Mouse (Mus musculus): ENCODE data around the gene Chek2. TPM values are rescaled to one million over a fixed set of nuclear protein-coding genes. Genes with fewer than 3 reads are reported as not detected.

The Chek2 gene
- total and polyA plus RNA-seq, 3 experiments = 2.5 to 100 (median 70.4) TPM

DNA sequence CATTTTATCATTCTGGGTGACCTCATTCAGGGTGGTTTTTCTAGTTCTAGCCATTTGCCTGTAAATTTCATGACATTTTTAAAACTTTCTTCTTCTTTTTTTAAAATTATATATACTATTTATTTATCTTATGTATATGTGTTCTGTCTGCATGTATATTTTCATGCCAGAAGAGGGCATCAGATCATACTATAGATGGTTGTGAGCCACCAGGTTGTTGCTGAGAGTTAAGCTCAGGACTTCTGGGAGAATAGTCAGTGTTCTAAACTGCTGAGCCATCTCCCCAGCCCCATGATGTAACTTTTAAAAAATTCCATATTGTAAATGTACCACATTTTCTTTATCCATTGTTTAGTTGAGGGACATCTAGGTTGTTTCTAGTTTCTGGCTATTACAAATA lies 69.1 kb downstream of the Chek2 start:
- no peak overlapping the region for H3K4me3 ChIP-seq (ENCODE audit: low read depth, low read length)
- H3K36me3 ChIP-seq (replicated peaks) = no peaks in the 10 kb centered on the region
- ATAC-seq (ENCODE audit: extremely low read depth, insufficient number of reproducible peaks, low FRiP score, poor library complexity, severe bottlenecking) (no peak), DNase-seq (ENCODE audit: low spot score) (no peak)
- H3K4me1 ChIP-seq (ENCODE audit: insufficient read depth, low read depth, low read length) = no peaks in the 10 kb centered on the region
- H3K27me3 ChIP-seq (ENCODE audit: insufficient read depth, low read length) = peaks cover 5% of the 10 kb centered on the region
- peaks cover 3% of the 10 kb centered on the region; the same call in 1 of the 2 replicates for H3K9me3 ChIP-seq (replicated peaks)
- no peak for TF ChIP-seq GATA2 (IDR thresholded peaks at IDR 0.05; ENCODE audit: borderline replicate concordance, low read depth, low read length)
- TF ChIP-seq GATA1 (IDR thresholded peaks at IDR 0.05; ENCODE audit: borderline replicate concordance, low read length) = no peak
- no peak for TF ChIP-seq CTCF (IDR thresholded peaks at IDR 0.05; ENCODE audit: low read depth, low read length)
- no peak for TF ChIP-seq TAL1 (conservative IDR thresholded peaks at IDR 0.05; ENCODE audit: low read depth, low read length)
- TF ChIP-seq POLR2AphosphoS5 (IDR thresholded peaks at IDR 0.05; ENCODE audit: insufficient replicate concordance, low read depth, low read length) = no peak

- TF ChIP-seq GATA1 (IDR thresholded peaks at IDR 0.05; ENCODE audit: borderline replicate concordance, low read length) (no peak), CTCF (IDR thresholded peaks at IDR 0.05; ENCODE audit: low read depth, low read length) (no peak)
These were observed 70.3 kb downstream of the Chek2 start for GRCm38 (mm10) chr5:110909955-110910589.

DNA sequence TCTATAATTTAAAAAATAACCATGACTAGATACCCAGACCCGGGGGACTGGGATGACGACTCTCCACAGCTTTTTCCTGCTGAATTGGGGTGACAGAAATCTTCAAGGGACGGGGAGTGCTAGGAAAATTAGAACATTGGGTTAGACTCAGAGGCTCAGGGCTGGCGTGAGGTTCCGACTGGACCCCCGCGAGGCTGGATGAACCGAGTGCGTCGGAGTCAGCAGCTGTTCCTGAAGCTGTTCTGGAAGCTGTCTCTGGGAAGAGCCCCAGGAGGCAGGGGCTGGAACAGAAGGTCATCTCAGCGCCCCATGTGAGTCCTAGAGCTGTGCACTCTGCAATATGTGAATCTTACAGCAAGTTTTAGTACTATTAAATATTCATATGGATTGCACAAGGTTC lies 75.1 kb downstream of the Chek2 start:
- TF ChIP-seq TAL1 (conservative IDR thresholded peaks at IDR 0.05; ENCODE audit: low read depth, low read length) (no peak), GATA1 (IDR thresholded peaks at IDR 0.05; ENCODE audit: borderline replicate concordance, low read length) (no peak), POLR2AphosphoS5 (IDR thresholded peaks at IDR 0.05; ENCODE audit: insufficient replicate concordance, low read depth, low read length) (no peak), GATA2 (IDR thresholded peaks at IDR 0.05; ENCODE audit: borderline replicate concordance, low read depth, low read length) (no peak), CTCF (IDR thresholded peaks at IDR 0.05; ENCODE audit: low read depth, low read length) (no peak)
- no peaks in the 10 kb centered on the region for H3K4me1 ChIP-seq (ENCODE audit: insufficient read depth, low read depth, low read length)
- peaks cover 13% of the 10 kb centered on the region; the same call in 1 of the 2 replicates for H3K27me3 ChIP-seq (ENCODE audit: insufficient read depth, low read length)
- no peak overlapping the region for H3K4me3 ChIP-seq (ENCODE audit: low read depth, low read length)
- H3K36me3 ChIP-seq (replicated peaks) = no peaks in the 10 kb centered on the region
- DNase-seq (ENCODE audit: low spot score) (no peak), ATAC-seq (ENCODE audit: extremely low read depth, insufficient number of reproducible peaks, low FRiP score, poor library complexity, severe bottlenecking) (no peak)
- H3K9me3 ChIP-seq (replicated peaks) = no peaks in the 10 kb centered on the region

More at GRCm38 (mm10) chr5:110909955-110910589, 70.3 kb downstream of the Chek2 start:
- Histone ChIP-seq H3K9me3 (replicated peaks) (peaks cover 3% of the 10 kb centered on the region; the same call in 1 of the 2 replicates), H3K4me3 (ENCODE audit: low read depth, low read length) (no peak overlapping the region), H3K4me1 (ENCODE audit: insufficient read depth, low read depth, low read length) (no peaks in the 10 kb centered on the region), H3K27me3 (ENCODE audit: insufficient read depth, low read length) (peaks cover 7% of the 10 kb centered on the region), H3K36me3 (replicated peaks) (no peaks in the 10 kb centered on the region)
- DNase-seq (ENCODE audit: low spot score) = no peak
- no peak for ATAC-seq (ENCODE audit: extremely low read depth, insufficient number of reproducible peaks, low FRiP score, poor library complexity, severe bottlenecking)

DNA sequence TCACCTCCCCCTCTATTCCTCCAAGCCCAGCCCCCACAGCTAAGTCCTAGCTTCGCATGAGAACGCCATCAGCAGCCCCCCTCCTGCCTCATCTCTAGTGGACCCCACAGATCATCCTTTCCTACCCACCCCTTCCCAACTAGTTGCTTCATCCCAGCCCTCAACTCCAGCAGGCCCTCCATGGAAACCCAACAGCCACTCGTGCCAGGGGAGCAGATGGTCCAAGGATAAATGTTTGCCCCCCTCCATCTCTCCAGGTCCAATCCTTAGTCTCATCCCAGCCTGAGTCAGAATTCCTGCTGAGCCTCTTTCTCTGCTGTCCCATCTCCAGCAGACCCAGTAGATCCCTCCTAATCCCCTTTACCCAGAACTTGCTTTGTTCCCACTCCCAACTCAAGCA lies 76.5 kb downstream of the Chek2 start:
- no peak overlapping the region for H3K4me3 ChIP-seq (ENCODE audit: low read depth, low read length)
- no peaks in the 10 kb centered on the region for H3K4me1 ChIP-seq (ENCODE audit: insufficient read depth, low read depth, low read length)
- no peak for ATAC-seq (ENCODE audit: extremely low read depth, insufficient number of reproducible peaks, low FRiP score, poor library complexity, severe bottlenecking)
- no peaks in the 10 kb centered on the region for H3K9me3 ChIP-seq (replicated peaks)
- TF ChIP-seq GATA2 (IDR thresholded peaks at IDR 0.05; ENCODE audit: borderline replicate concordance, low read depth, low read length) = no peak
- no peak for TF ChIP-seq GATA1 (IDR thresholded peaks at IDR 0.05; ENCODE audit: borderline replicate concordance, low read length)
- DNase-seq (ENCODE audit: low spot score) = no peak
- peaks cover 13% of the 10 kb centered on the region; the same call in 1 of the 2 replicates for H3K27me3 ChIP-seq (ENCODE audit: insufficient read depth, low read length)
- H3K36me3 ChIP-seq (replicated peaks) = no peaks in the 10 kb centered on the region

- ATAC-seq (ENCODE audit: extremely low read depth, insufficient number of reproducible peaks, low FRiP score, poor library complexity, severe bottlenecking) (no peak), DNase-seq (ENCODE audit: low spot score) (no peak)
- H3K27me3 ChIP-seq (ENCODE audit: insufficient read depth, low read length) = peaks cover 16% of the 10 kb centered on the region; the same call in 1 of the 2 replicates
- H3K9me3 ChIP-seq (replicated peaks) = no peaks in the 10 kb centered on the region
- no peaks in the 10 kb centered on the region for H3K36me3 ChIP-seq (replicated peaks)
- TF ChIP-seq GATA1 (IDR thresholded peaks at IDR 0.05; ENCODE audit: borderline replicate concordance, low read length) (no peak), CTCF (IDR thresholded peaks at IDR 0.05; ENCODE audit: low read depth, low read length) (no peak), GATA2 (IDR thresholded peaks at IDR 0.05; ENCODE audit: borderline replicate concordance, low read depth, low read length) (no peak), POLR2AphosphoS5 (IDR thresholded peaks at IDR 0.05; ENCODE audit: insufficient replicate concordance, low read depth, low read length) (no peak), TAL1 (conservative IDR thresholded peaks at IDR 0.05; ENCODE audit: low read depth, low read length) (no peak)
- H3K4me1 ChIP-seq (ENCODE audit: insufficient read depth, low read depth, low read length) = no peaks in the 10 kb centered on the region
- H3K4me3 ChIP-seq (ENCODE audit: low read depth, low read length) = no peak overlapping the region
These were observed 79.8 kb downstream of the Chek2 start for GRCm38 (mm10) chr5:110919541-110919940.

DNA sequence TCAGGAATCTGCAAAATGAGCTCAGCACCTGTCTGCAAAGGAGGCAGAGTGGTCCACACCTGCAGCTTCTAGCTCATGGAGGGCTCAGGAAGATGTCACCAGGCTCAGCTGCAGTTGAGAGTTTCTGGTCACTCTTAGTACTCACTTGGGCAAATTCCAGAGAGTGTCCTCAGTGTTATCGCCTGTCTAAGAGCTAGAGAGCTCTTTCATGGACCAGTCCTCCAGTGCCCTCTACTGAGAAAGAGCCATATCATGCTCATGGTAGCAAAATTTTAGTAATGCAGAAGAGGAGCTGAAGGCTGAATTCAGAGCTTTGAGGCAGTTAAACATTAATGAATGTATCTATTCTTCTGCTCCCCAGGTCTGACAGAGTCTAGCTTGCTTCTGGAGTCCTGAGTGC lies 83.6 kb downstream of the Chek2 start:
- no peak for ATAC-seq (ENCODE audit: extremely low read depth, insufficient number of reproducible peaks, low FRiP score, poor library complexity, severe bottlenecking)
- Histone ChIP-seq H3K9me3 (replicated peaks) (no peaks in the 10 kb centered on the region), H3K4me1 (ENCODE audit: insufficient read depth, low read depth, low read length) (no peaks in the 10 kb centered on the region), H3K4me3 (ENCODE audit: low read depth, low read length) (no peak overlapping the region), H3K27me3 (ENCODE audit: insufficient read depth, low read length) (peaks cover 4% of the 10 kb centered on the region; the same call in 1 of the 2 replicates), H3K36me3 (replicated peaks) (no peaks in the 10 kb centered on the region)
- no peak for TF ChIP-seq CTCF (IDR thresholded peaks at IDR 0.05; ENCODE audit: low read depth, low read length)
- TF ChIP-seq TAL1 (conservative IDR thresholded peaks at IDR 0.05; ENCODE audit: low read depth, low read length) = no peak
- TF ChIP-seq GATA1 (IDR thresholded peaks at IDR 0.05; ENCODE audit: borderline replicate concordance, low read length) = no peak
- no peak for TF ChIP-seq GATA2 (IDR thresholded peaks at IDR 0.05; ENCODE audit: borderline replicate concordance, low read depth, low read length)
- TF ChIP-seq POLR2AphosphoS5 (IDR thresholded peaks at IDR 0.05; ENCODE audit: insufficient replicate concordance, low read depth, low read length) = no peak
- DNase-seq (ENCODE audit: low spot score) = no peak

Other genes starting within 250 kb of the Chek2 start
- 63.7 and 74.0 TPM in 2 replicates for gene Noc4l, start 186.6 kb upstream of the Chek2 start, total RNA-seq (2014; fragmentation: Nextera tagmentation)
- 46.4 and 50.0 TPM in 2 replicates for gene Noc4l, start 186.6 kb upstream of the Chek2 start, total RNA-seq (2017)
- 207 and 217 TPM in 2 replicates for gene Noc4l, start 186.6 kb upstream of the Chek2 start, polyA plus RNA-seq (2012)
- gene Ddx51, start 186.5 kb upstream of the Chek2 start, total RNA-seq (2014; fragmentation: Nextera tagmentation) = 23.0 and 27.9 TPM in 2 replicates
- gene Ddx51, start 186.5 kb upstream of the Chek2 start, total RNA-seq (2017) = 4.3 and 5.1 TPM in 2 replicates
- gene Ddx51, start 186.5 kb upstream of the Chek2 start, polyA plus RNA-seq (2012) = 11.2 and 14.4 TPM in 2 replicates
- 162 and 172 TPM in 2 replicates for gene Ep400, start 69.3 kb upstream of the Chek2 start, total RNA-seq (2014; fragmentation: Nextera tagmentation)
- gene Ep400, start 69.3 kb upstream of the Chek2 start, total RNA-seq (2017) = 35.4 and 42.0 TPM in 2 replicates
- 90.5 and 129 TPM in 2 replicates for gene Ep400, start 69.3 kb upstream of the Chek2 start, polyA plus RNA-seq (2012)
- 17.8 and 19.5 TPM in 2 replicates for gene Pus1, start 59.3 kb upstream of the Chek2 start, total RNA-seq (2014; fragmentation: Nextera tagmentation)
- 72.6 and 72.9 TPM in 2 replicates for gene Pus1, start 59.3 kb upstream of the Chek2 start, total RNA-seq (2017)
- 143 and 177 TPM in 2 replicates for gene Pus1, start 59.3 kb upstream of the Chek2 start, polyA plus RNA-seq (2012)
- 70.7 and 75.9 TPM in 2 replicates for gene Ulk1, start 29.9 kb upstream of the Chek2 start, total RNA-seq (2014; fragmentation: Nextera tagmentation)
- gene Ulk1, start 29.9 kb upstream of the Chek2 start, total RNA-seq (2017) = 12.9 and 19.0 TPM in 2 replicates
- gene Ulk1, start 29.9 kb upstream of the Chek2 start, polyA plus RNA-seq (2012) = 233 and 256 TPM in 2 replicates
- 62.1 and 65.3 TPM in 2 replicates for gene Hscb, start 202 bp upstream of the Chek2 start, total RNA-seq (2014; fragmentation: Nextera tagmentation)
- gene Hscb, start 202 bp upstream of the Chek2 start, total RNA-seq (2017) = 86.8 and 94.2 TPM in 2 replicates
- gene Hscb, start 202 bp upstream of the Chek2 start, polyA plus RNA-seq (2012) = 51.5 and 56.7 TPM in 2 replicates
- 2.0 and 2.7 TPM in 2 replicates for gene Ttc28, start 39.8 kb downstream of the Chek2 start, total RNA-seq (2014; fragmentation: Nextera tagmentation)
- 0.55 and 0.64 TPM in 2 replicates for gene Ttc28, start 39.8 kb downstream of the Chek2 start, total RNA-seq (2017)
- gene Ttc28, start 39.8 kb downstream of the Chek2 start, polyA plus RNA-seq (2012) = 0.28 and 0.46 TPM in 2 replicates